Mouse (Mus musculus) liver, adult (tissue): ENCODE results near the gene Gm20547.

Experiments
- GATA4 ChIP-seq: IDR thresholded peaks from 2 replicates; pipeline ENCODE4 v1.6.1; 2014; ENCODE audit warnings: mild to moderate bottlenecking, low read length; ENCODE audit not compliant: insufficient replicate concordance

Gm20547 gene

GRCm38 (mm10) chr17:34881683-34882310 lies at the start of gene Gm20547:
Gm20547 (minus strand) TSS chr17:34882042.
- TF ChIP-seq GATA4 = no peak

DNA sequence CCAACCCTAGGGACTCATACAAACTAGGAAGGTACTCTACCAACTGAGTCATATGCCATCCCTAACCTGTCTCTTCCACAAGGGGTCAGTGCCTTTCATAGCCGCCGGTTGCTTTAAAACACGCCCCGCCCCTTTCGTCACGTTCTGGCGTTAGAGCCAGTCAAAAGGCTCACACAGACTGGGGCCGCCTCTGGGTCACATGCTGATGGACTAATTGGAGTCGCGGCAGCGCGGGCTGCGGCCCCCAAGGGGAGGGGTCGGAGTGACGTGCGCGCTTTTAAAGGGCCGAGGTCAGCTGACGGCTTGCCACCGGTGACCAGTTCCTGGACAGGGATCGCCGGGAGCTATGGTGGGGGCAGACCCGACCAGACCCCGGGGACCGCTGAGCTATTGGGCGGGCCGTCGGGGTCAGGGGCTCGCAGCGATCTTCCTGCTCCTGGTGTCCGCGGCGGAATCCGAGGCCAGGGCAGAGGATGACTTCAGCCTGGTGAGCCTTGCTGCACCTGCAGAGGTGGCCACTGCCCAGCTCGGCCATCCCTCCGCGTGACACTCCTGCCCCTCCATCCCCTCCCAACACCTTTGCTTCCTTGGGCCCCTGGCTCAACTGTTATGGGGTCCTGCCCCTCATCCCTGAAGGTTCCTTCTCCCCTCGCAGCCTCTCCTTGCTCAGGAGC lies 49.4 kb upstream of the Gm20547 start, which contains the start of gene Neu1:
TSS of gene Neu1 (plus strand) at position 193 of the 674 bp plus-strand sequence.
- peak; percentile 30; the same call in 1 of the 2 replicates for TF ChIP-seq GATA4

- no peak for TF ChIP-seq GATA4
Measured at GRCm38 (mm10) chr17:34928841-34929240, 47.0 kb upstream of the Gm20547 start.

DNA sequence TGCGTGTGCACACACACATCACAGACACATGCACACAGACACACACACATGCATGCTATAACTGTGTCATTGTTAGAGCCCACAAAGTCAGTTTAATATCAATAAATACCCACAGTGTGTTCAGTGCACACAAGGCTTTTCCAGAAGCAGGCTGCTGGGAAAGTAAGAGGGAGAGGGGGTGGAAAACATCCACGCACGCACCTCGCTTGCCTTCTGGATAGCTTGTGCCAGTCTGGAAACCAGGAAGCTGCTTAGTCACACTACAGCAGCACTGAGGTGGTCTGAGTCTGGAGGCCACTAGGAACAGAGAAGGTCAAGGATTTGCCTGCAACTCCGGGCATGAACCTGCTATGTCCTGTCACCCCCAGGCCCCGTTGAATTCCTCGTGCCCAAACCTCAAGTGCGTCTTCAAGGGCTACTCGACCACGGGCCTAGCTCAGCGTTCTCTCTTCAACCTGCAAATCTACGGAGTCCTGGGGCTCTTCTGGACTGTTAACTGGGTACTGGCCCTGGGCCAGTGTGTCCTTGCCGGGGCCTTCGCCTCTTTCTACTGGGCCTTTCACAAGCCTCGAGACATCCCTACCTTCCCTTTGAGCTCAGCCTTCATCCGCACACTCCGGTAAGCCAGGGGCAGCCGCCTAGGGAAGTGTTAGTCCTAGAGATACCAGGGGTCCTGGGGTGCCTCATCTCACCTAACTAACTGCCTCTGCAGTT lies 45.6 kb upstream of the Gm20547 start:
- no peak for TF ChIP-seq GATA4

GRCm38 (mm10) chr17:34924258-34924657 lies 42.4 kb upstream of the Gm20547 start:
- TF ChIP-seq GATA4 = no peak

DNA sequence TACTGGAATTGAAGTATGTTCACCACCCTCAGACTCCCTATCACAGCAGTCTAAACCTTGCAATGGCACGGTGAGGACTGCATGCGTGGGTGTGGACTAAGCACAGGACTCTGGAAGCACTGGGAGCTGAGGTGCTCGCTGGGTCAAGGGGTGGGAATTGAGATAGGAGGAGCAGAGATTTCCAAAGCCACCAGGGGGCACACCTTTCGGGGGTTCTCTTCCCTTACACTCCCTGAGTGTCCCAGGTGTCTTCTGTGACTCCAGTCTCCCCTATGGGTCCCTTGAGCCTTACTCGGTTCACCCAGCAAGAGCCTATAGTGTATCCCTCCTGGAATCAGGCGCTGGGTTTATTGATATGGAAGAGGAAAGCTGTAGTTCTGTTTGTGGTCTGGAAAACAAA lies 41.1 kb upstream of the Gm20547 start:
- no peak for TF ChIP-seq GATA4

GRCm38 (mm10) chr17:34917188-34917587 lies 35.3 kb upstream of the Gm20547 start:
- no peak for TF ChIP-seq GATA4

DNA sequence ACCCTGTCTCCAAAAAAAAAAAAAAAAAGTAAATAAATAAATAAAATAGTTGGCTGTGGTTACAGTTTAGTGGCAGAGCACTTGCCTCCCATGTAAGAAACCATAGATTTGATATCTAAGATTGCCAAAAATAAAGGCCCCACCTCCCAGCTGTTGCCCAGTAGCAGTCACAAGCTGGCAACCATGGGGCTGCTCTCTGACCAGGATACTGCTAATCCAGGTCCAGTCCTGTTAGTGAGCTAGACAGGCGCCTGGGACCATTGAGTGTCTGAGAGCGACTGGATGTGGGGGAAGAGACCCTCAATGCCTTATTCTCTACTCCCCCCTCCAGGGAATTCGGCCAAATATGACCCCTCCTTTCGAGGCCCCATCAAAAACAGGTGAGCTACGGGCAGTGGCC lies 34.5 kb upstream of the Gm20547 start:
- no peak for TF ChIP-seq GATA4

DNA sequence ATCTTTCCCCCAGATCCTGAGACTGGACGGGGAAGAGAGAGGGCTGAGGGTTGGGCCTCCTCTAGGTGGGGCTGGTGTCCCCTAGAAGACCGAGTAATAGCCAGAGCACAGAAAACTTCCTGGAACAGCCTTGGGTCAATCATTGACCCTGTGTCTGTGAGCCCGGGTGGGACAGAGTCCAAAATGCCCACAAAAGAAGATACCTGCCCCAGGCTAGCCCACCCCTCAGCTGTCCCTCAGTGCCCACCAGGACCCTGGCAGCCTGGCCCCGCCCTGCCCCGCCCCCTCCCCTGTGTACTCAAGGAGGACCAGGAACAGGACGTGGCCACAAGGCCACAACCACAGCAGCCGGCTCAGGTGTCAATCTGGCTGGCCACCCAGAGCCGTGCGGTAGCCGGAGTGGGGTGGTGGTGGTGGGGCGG lies 33.6 kb upstream of the Gm20547 start:
- TF ChIP-seq GATA4 = no peak

GRCm38 (mm10) chr17:34913930-34914665 lies 32.3 kb upstream of the Gm20547 start, which contains the start of gene Slc44a4:
Slc44a4 (plus strand) TSS chr17:34914466.
- TF ChIP-seq GATA4 = no peak

GRCm38 (mm10) chr17:34911945-34912351 lies 30.1 kb upstream of the Gm20547 start:
- no peak for TF ChIP-seq GATA4

- TF ChIP-seq GATA4 = no peak
Measured at GRCm38 (mm10) chr17:34910982-34911381, 29.1 kb upstream of the Gm20547 start.

- no peak for TF ChIP-seq GATA4
Measured at GRCm38 (mm10) chr17:34902895-34903294, 21.1 kb upstream of the Gm20547 start.

GRCm38 (mm10) chr17:34899890-34900243 lies 18.0 kb upstream of the Gm20547 start:
- TF ChIP-seq GATA4 = no peak
